Mouse (Mus musculus): ENCODE data around the gene Frmd4a. TPM values are rescaled to one million over a fixed set of nuclear protein-coding genes. Genes with fewer than 3 reads are reported as not detected.

Gene Frmd4a
- polyA plus RNA-seq, 1 experiment from 2014 or later, result 3.8 TPM

DNA sequence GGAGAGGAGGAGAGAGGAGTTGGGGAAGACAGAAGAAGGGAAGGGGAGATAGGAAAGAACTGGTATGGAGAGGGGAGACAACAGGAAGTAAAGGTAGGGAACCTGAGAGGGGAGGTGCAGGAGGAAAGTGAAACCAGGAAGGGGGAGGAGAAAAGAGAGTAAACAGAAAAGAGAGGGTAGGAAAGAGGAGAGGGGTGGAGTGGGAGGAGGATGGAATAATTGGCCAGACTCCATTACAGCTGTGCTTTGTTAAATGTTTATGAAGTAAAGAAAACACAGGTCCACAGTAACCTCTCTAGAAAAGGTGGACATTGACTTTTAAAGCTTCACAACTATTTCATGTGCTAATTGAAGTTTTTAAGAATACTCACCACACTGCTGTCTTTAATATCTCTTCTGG, 139.0 kb downstream of the Frmd4a start:
- Histone ChIP-seq H3K9ac (ENCODE audit: low read length) (no peak overlapping the region), H3K4me2 (replicated peaks; ENCODE audit: low read depth) (no peak overlapping the region), H3K4me1 (replicated peaks; ENCODE audit: control insufficient read depth, insufficient read depth) (no peaks in the 10 kb centered on the region), H3K36me3 (ENCODE audit: control insufficient read depth, insufficient read depth, low read length) (no peaks in the 10 kb centered on the region), H3K27ac (replicated peaks) (no peak overlapping the region), H3K27me3 (ENCODE audit: control insufficient read depth, insufficient read depth, low read length) (no peaks in the 10 kb centered on the region), H3K9me3 (ENCODE audit: control insufficient read depth, low read length) (no peaks in the 10 kb centered on the region), H3K4me3 (ENCODE audit: low read depth, low read length) (no peak overlapping the region)
- DNase-seq (ENCODE audit: low spot score), result no peak
- no peak for ATAC-seq (ENCODE audit: low FRiP score, low TSS enrichment)
- TF ChIP-seq EP300 (optimal IDR thresholded peaks at IDR 0.05) (no peak), CTCF (IDR thresholded peaks at IDR 0.05; ENCODE audit: low read depth) (no peak)

DNA sequence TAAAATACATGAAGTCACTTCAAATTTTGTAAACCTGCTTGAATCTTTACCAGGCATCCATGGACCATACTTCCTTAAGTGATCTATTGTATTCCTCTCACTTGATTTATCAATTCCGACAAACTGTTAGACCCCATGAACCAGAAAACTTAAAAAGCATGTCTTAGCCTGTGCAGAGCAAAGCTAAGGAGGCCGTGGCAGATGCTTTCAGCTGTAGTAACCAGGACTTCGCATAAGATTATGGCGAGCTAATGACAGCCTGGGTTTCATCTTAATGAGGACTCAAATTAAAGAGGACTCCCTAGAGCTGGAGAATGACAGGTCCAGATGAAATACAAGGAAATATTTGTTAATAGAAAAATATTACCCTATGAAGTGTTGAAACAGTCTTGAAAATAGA, 139.9 kb downstream of the Frmd4a start:
- H3K36me3 ChIP-seq (ENCODE audit: control insufficient read depth, insufficient read depth, low read length), result no peaks in the 10 kb centered on the region
- DNase-seq (ENCODE audit: low spot score), result no peak
- TF ChIP-seq EP300 (optimal IDR thresholded peaks at IDR 0.05) (no peak), CTCF (IDR thresholded peaks at IDR 0.05; ENCODE audit: low read depth) (no peak)
- 73% methylated on average over 4 of the region's 4 CpGs for WGBS
- H3K27me3 ChIP-seq (ENCODE audit: control insufficient read depth, insufficient read depth, low read length), result no peaks in the 10 kb centered on the region
- H3K27ac ChIP-seq (replicated peaks), result no peak overlapping the region
- H3K4me2 ChIP-seq (replicated peaks; ENCODE audit: low read depth), result no peak overlapping the region
- H3K9ac ChIP-seq (ENCODE audit: low read length), result no peak overlapping the region
- H3K4me1 ChIP-seq (replicated peaks; ENCODE audit: control insufficient read depth, insufficient read depth), result no peaks in the 10 kb centered on the region
- H3K4me3 ChIP-seq (ENCODE audit: low read depth, low read length), result no peak overlapping the region
- H3K9me3 ChIP-seq (ENCODE audit: control insufficient read depth, low read length), result no peaks in the 10 kb centered on the region
- no peak for ATAC-seq (ENCODE audit: low FRiP score, low TSS enrichment)

DNA sequence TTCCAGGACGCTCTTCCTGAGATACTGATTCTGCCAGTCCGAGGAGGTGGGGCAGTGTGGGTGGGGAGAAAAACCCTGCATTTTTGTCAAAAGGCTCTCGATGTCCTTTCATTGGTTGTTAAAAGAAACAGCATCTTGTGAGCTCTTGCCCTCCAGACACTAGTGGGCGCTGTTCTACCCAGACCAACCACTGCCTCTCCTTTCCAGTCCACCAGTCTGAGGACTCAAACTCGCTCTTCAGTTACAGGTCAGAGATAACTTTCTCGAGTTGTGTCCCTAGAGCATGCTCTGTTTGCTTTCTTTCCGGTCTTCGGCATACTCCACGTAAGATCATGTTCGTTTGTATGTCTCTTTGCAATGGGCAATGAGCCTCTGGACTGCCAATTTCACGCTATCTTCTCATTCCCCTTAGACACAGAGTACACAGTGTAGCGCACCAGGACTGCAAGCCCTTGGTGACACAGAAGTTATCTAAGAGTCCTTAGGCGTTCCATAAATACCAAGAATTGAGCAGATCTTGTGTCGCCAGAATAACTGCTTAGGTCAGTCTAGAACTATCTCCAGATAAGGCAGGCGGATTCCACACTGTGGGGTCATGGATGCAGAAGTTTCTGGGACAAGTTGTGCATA, 142.2 kb downstream of the Frmd4a start:
- H3K27ac ChIP-seq (replicated peaks), result no peak overlapping the region
- H3K9me3 ChIP-seq (ENCODE audit: control insufficient read depth, low read length), result no peaks in the 10 kb centered on the region
- no peak overlapping the region for H3K4me3 ChIP-seq (ENCODE audit: low read depth, low read length)
- TF ChIP-seq CTCF (IDR thresholded peaks at IDR 0.05; ENCODE audit: low read depth), result peak; percentile 55
- TF ChIP-seq EP300 (optimal IDR thresholded peaks at IDR 0.05), result no peak
- H3K36me3 ChIP-seq (ENCODE audit: control insufficient read depth, insufficient read depth, low read length), result no peaks in the 10 kb centered on the region
- DNase-seq (ENCODE audit: low spot score) (peak; percentile 17), ATAC-seq (ENCODE audit: low FRiP score, low TSS enrichment) (no peak)
- no peak overlapping the region for H3K9ac ChIP-seq (ENCODE audit: low read length)
- WGBS, result 79% methylated on average over 15 of the region's 15 CpGs
- no peaks in the 10 kb centered on the region for H3K27me3 ChIP-seq (ENCODE audit: control insufficient read depth, insufficient read depth, low read length)
- H3K4me1 ChIP-seq (replicated peaks; ENCODE audit: control insufficient read depth, insufficient read depth), result no peaks in the 10 kb centered on the region
- no peak overlapping the region for H3K4me2 ChIP-seq (replicated peaks; ENCODE audit: low read depth)

DNA sequence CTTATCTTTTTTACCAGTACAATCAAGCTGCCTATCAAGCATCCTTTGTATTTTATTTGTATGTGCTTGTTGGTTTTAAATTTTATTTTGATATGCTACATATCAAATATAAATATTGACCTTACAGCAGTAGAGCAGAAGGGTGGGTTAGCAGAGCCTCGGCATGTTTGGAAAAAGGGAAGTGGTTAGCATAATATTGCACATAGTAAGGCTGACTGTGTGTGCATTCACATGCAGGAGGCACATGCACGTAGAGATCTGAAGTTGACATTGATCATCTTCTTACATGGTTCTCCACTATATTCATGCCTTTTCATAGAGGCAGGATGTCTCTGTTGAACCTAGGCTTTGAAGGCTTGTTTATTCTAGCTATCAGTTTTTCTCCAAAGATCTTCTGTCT, 148.7 kb downstream of the Frmd4a start:
- no peak overlapping the region for H3K27ac ChIP-seq (replicated peaks)
- ATAC-seq (ENCODE audit: low FRiP score, low TSS enrichment) (no peak), DNase-seq (ENCODE audit: low spot score) (no peak)
- WGBS, result 60% methylated on average over 2 of the region's 2 CpGs
- H3K4me3 ChIP-seq (ENCODE audit: low read depth, low read length), result no peak overlapping the region
- H3K4me2 ChIP-seq (replicated peaks; ENCODE audit: low read depth), result no peak overlapping the region
- H3K27me3 ChIP-seq (ENCODE audit: control insufficient read depth, insufficient read depth, low read length), result no peaks in the 10 kb centered on the region
- H3K9me3 ChIP-seq (ENCODE audit: control insufficient read depth, low read length), result no peaks in the 10 kb centered on the region
- no peaks in the 10 kb centered on the region for H3K36me3 ChIP-seq (ENCODE audit: control insufficient read depth, insufficient read depth, low read length)
- no peak overlapping the region for H3K9ac ChIP-seq (ENCODE audit: low read length)
- TF ChIP-seq CTCF (IDR thresholded peaks at IDR 0.05; ENCODE audit: low read depth), result no peak
- H3K4me1 ChIP-seq (replicated peaks; ENCODE audit: control insufficient read depth, insufficient read depth), result no peaks in the 10 kb centered on the region

DNA sequence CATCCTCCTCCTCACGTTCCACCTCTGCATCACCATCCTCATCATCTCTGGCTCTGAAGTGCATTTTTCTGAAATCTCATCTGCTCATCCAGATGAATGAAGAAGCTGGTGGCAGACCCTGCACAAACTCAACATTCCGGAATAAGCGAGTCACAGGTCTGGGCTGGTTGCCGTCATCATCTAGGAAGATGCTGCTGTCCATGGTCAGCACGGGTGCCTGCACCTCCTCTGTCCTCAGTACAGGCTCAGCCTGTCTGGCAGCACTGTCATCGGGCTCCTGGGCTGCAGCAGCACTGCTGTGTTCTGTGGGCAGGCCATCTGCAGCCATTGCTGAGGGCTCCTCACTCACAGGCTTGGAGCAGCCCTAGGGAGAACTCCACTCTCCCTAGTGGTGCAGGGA, 149.6 kb downstream of the Frmd4a start:
- no peak for DNase-seq (ENCODE audit: low spot score)
- Histone ChIP-seq H3K36me3 (ENCODE audit: control insufficient read depth, insufficient read depth, low read length) (no peaks in the 10 kb centered on the region), H3K9ac (ENCODE audit: low read length) (no peak overlapping the region), H3K4me2 (replicated peaks; ENCODE audit: low read depth) (no peak overlapping the region), H3K9me3 (ENCODE audit: control insufficient read depth, low read length) (no peaks in the 10 kb centered on the region), H3K27me3 (ENCODE audit: control insufficient read depth, insufficient read depth, low read length) (no peaks in the 10 kb centered on the region), H3K4me1 (replicated peaks; ENCODE audit: control insufficient read depth, insufficient read depth) (no peaks in the 10 kb centered on the region), H3K4me3 (ENCODE audit: low read depth, low read length) (no peak overlapping the region), H3K27ac (replicated peaks) (no peak overlapping the region)
- 69% methylated on average over 6 of the region's 6 CpGs for WGBS
- no peak for TF ChIP-seq CTCF (IDR thresholded peaks at IDR 0.05; ENCODE audit: low read depth)
- ATAC-seq (ENCODE audit: low FRiP score, low TSS enrichment), result no peak

DNA sequence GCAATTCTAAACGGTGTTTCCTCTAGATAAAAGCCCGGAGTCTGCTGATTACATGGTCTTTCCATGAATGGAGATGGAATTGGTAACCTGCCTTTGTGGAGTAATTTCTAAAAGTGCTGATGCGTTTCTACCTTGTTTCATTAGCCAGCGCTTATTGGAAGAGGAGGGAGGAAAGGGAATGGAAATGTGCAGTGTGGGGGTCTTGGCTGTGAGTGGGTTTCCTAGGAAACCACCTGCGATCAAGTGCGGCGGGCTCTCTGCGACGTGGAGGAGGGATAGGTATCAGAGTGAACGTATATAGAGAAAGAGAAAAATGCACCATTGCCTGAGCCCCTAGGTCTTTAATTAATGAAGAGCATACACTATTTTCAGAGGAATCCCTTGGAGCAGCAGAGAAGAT, 152.2 kb downstream of the Frmd4a start:
- H3K27ac ChIP-seq (replicated peaks), result no peak overlapping the region
- H3K27me3 ChIP-seq (ENCODE audit: control insufficient read depth, insufficient read depth, low read length), result no peaks in the 10 kb centered on the region
- 72% methylated on average over 10 of the region's 10 CpGs for WGBS
- no peaks in the 10 kb centered on the region for H3K36me3 ChIP-seq (ENCODE audit: control insufficient read depth, insufficient read depth, low read length)
- no peaks in the 10 kb centered on the region for H3K4me1 ChIP-seq (replicated peaks; ENCODE audit: control insufficient read depth, insufficient read depth)
- H3K9ac ChIP-seq (ENCODE audit: low read length), result no peak overlapping the region
- H3K9me3 ChIP-seq (ENCODE audit: control insufficient read depth, low read length), result no peaks in the 10 kb centered on the region
- DNase-seq (ENCODE audit: low spot score), result no peak
- H3K4me3 ChIP-seq (ENCODE audit: low read depth, low read length), result no peak overlapping the region
- H3K4me2 ChIP-seq (replicated peaks; ENCODE audit: low read depth), result no peak overlapping the region
- no peak for TF ChIP-seq EP300 (optimal IDR thresholded peaks at IDR 0.05)
- TF ChIP-seq CTCF (IDR thresholded peaks at IDR 0.05; ENCODE audit: low read depth), result no peak
- no peak for ATAC-seq (ENCODE audit: low FRiP score, low TSS enrichment)

Measured in stomach, postnatal 0 days (tissue).